In genomic region chr4:150239951-150240368, GRCm38 (mm10) we compare ENCODE assay signal across 8 mouse cellular contexts. TPM values are rescaled to one million over a fixed set of nuclear protein-coding genes. Genes with fewer than 3 reads are reported as not detected.
DNase-seq lines count a peak whose midpoint lies in the region; ATAC-seq and TF ChIP-seq lines count a peak whose summit lies in the region.

No protein-coding gene starts in this region.

- DNase-seq in ZHBTc4 (ENCODE audit: low read depth, low spot score), result peak; percentile 99
- DNase-seq in cerebellum, postnatal 14 days, result peak; percentile 91 to 94
- DNase-seq in gastrocnemius, adult 2 months, result peak; percentile 60
- DNase-seq in hindlimb bud, embryonic 11.5 days (ENCODE audit: extremely low spot score, low read depth, low spot score), result peak; percentile 100
- DNase-seq in left cerebral cortex, adult 9 months (ENCODE audit: low spot score in 2 of 2), result peak; percentile 71 to 87
- peak; percentile 70 to 72 for DNase-seq in right cerebral cortex, postnatal 10 days (ENCODE audit: low spot score in 2 of 2)
- DNase-seq in yolk sac, embryonic 10.5 days (ENCODE audit: low spot score), result peak; percentile 86

- peak; percentile 56 for ATAC-seq in megakaryocyte, adult 5-6 weeks (ENCODE audit: poor library complexity, severe bottlenecking)

- H3K27ac ChIP-seq in gastrocnemius, adult 2 months, result peak overlapping the region; percentile 100

- no peak; the same call in none of the 2 replicates for TF ChIP-seq CTCF in gastrocnemius, adult 2 months (IDR thresholded peaks at IDR 0.05)

- peak overlapping the region; percentile 74 for H3K4me3 ChIP-seq in gastrocnemius, adult 2 months

- intact Hi-C loops in gastrocnemius, adult 2 months (cut with DNase I), result loop anchor here (2.0 to 10.0 kb wide), 2 partner anchors 21 to 235 kb away; partner anchors contain the start of gene H6pd

RNA-seq across cellular contexts. Expression of gene Eno1, which starts 3.4 kb away (rescaled TPM):
- total RNA-seq in gastrocnemius, adult 2 months (2021), result 10 to 100 TPM; 68.1 to 92.0 TPM
- total RNA-seq in megakaryocyte, adult 5-6 weeks (2015), result 382 and 422 TPM in 2 replicates
- total RNA-seq in megakaryocyte, adult 5-6 weeks (2017), result 352 and 362 TPM in 2 replicates

RNA-seq across cellular contexts. Expression of gene Car6, which starts 38.8 kb away (rescaled TPM):
- total RNA-seq in gastrocnemius, adult 2 months (2021), result not detected
- total RNA-seq in megakaryocyte, adult 5-6 weeks (2015), result 0.20 and 0.39 TPM in 2 replicates
- total RNA-seq in megakaryocyte, adult 5-6 weeks (2017), result not detected in 2 replicates

RNA-seq across cellular contexts. Expression of gene Rere, which starts 41.5 kb away (rescaled TPM):
- total RNA-seq in gastrocnemius, adult 2 months (2021), result 10 to 100 TPM; 71.3 to 95.7 TPM
- 60.3 and 65.8 TPM in 2 replicates for total RNA-seq in megakaryocyte, adult 5-6 weeks (2015)
- 16.3 and 19.1 TPM in 2 replicates for total RNA-seq in megakaryocyte, adult 5-6 weeks (2017)

Comparison
In these comparisons a context has a peak if more than half of its experiments do, and no peak if none do; other contexts are left out.
1. Peak in every context shown above with its lines: DNase-seq, ATAC-seq, H3K4me3 ChIP-seq and H3K27ac ChIP-seq.